Mouse (Mus musculus): ENCODE results near the gene Il1b.

DNA sequence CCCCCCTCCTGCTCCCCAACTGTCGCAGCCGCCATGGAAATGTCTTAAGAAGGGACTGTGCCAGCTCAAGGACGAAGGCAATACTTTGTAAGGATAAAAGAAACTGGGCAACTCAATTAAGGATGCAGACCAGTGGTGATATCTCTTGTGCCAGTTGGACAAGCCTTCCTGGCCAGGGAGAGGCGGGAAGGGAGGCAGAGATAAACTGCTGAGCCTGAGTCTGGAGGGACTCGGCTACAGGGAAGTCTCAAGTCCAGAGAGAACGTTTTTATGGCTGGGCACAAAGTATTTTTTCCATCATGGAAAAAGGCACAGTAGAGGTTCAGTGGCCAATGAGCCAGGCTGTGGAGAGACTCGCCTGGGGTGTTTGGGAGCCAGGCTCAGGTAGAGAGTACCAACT lies 40.9 kb downstream of the Il1b start:
- no peak for TF ChIP-seq CTCF (IDR thresholded peaks at IDR 0.05; ENCODE audit: extremely low read depth, insufficient read depth, insufficient read length, insufficient replicate concordance)
- no peak for TF ChIP-seq POLR2A (IDR thresholded peaks at IDR 0.05; ENCODE audit: low read depth, low read length)
